Comparison of ENCODE assay signal across 8 mouse cellular contexts in genomic region chr14:24311110-24311509, GRCm38 (mm10). TPM values are rescaled to one million over a fixed set of nuclear protein-coding genes. Genes with fewer than 3 reads are reported as not detected.
DNase-seq lines count a peak whose midpoint lies in the region; ATAC-seq and TF ChIP-seq lines count a peak whose summit lies in the region.

No protein-coding gene starts in this region.

- no peak overlapping the region for H3K27ac ChIP-seq in kidney, embryonic 16.5 days (ENCODE audit: low read length)
- no peak overlapping the region for H3K27ac ChIP-seq in limb, embryonic 14.5 days (replicated peaks; ENCODE audit: low read depth, low read length)

- H3K9ac ChIP-seq in kidney, embryonic 16.5 days (replicated peaks; ENCODE audit: low read length), result no peak overlapping the region
- no peak overlapping the region for H3K9ac ChIP-seq in limb, embryonic 14.5 days (ENCODE audit: low read depth, low read length, severe bottlenecking)

- no peak for ATAC-seq in kidney, embryonic 16.5 days (ENCODE audit: low FRiP score, low TSS enrichment)
- ATAC-seq in limb, embryonic 14.5 days (ENCODE audit: low FRiP score, low read depth), result no peak
- no peak for ATAC-seq in megakaryocyte, adult 5-6 weeks (ENCODE audit: poor library complexity, severe bottlenecking)

- no peaks in the 10 kb centered on the region for H3K36me3 ChIP-seq in kidney, embryonic 16.5 days (ENCODE audit: insufficient read depth, low read length)
- H3K36me3 ChIP-seq in limb, embryonic 14.5 days (ENCODE audit: control insufficient read depth, insufficient read depth, low read length), result no peaks in the 10 kb centered on the region

- no peak overlapping the region for H3K4me3 ChIP-seq in kidney, embryonic 16.5 days (ENCODE audit: low read length)
- no peak overlapping the region for H3K4me3 ChIP-seq in limb, embryonic 14.5 days (replicated peaks; ENCODE audit: low read length)

- peak; percentile 74 for DNase-seq in kidney, adult 18-20 months
- DNase-seq in adrenal gland, adult 8-10 months, result peak; percentile 37
- DNase-seq in embryo, embryonic 10.5 days (ENCODE audit: low spot score), result peak; percentile 85
- DNase-seq in kidney, adult 8-10 months, result peak; percentile 24 to 76
- peak; percentile 30 for DNase-seq in limb, embryonic 14.5 days (ENCODE audit: low spot score)
- peak; percentile 71 to 74 for DNase-seq in right cerebral cortex, postnatal 10 days (ENCODE audit: low spot score in 2 of 2)

- 37% methylated on average over 3 of the region's 3 CpGs for WGBS in kidney, embryonic 16.5 days
- WGBS in limb, embryonic 14.5 days, result 32% methylated on average over 3 of the region's 3 CpGs

- TF ChIP-seq POLR2A in limb, embryonic 14.5 days (IDR thresholded peaks at IDR 0.05; ENCODE audit: borderline replicate concordance, extremely low read depth, insufficient read depth, insufficient read length), result no peak

- H3K4me2 ChIP-seq in kidney, embryonic 16.5 days (replicated peaks; ENCODE audit: low read depth, low read length), result no peak overlapping the region
- no peak overlapping the region for H3K4me2 ChIP-seq in limb, embryonic 14.5 days (replicated peaks; ENCODE audit: low read depth, low read length, severe bottlenecking)

- no peaks in the 10 kb centered on the region for H3K27me3 ChIP-seq in kidney, embryonic 16.5 days (ENCODE audit: insufficient read depth, low read length)
- H3K27me3 ChIP-seq in limb, embryonic 14.5 days (ENCODE audit: control insufficient read depth, insufficient read depth, low read length), result no peaks in the 10 kb centered on the region

- no peaks in the 10 kb centered on the region for H3K9me3 ChIP-seq in kidney, embryonic 16.5 days (ENCODE audit: low read length)
- H3K9me3 ChIP-seq in limb, embryonic 14.5 days (ENCODE audit: control insufficient read depth, low read length), result no peaks in the 10 kb centered on the region

- H3K4me1 ChIP-seq in kidney, embryonic 16.5 days (ENCODE audit: insufficient read depth, low read length), result no peaks in the 10 kb centered on the region
- H3K4me1 ChIP-seq in limb, embryonic 14.5 days (ENCODE audit: control insufficient read depth, insufficient read depth, low read length), result no peaks in the 10 kb centered on the region

RNA-seq across cellular contexts. Expression of gene E330034G19Rik, which starts 18.1 kb away (rescaled TPM):
- not detected in 2 replicates for polyA plus RNA-seq in kidney, embryonic 16.5 days (2015; fragmentation: Nextera tagmentation; extraction: Ambion mirVana)
- total RNA-seq in adrenal gland, adult 8-10 months (2022), result not detected
- not detected in 2 replicates for polyA plus RNA-seq in limb, embryonic 14.5 days (2012; rRNA removed)
- not detected in 2 replicates for polyA plus RNA-seq in limb, embryonic 14.5 days (2014; fragmentation: Nextera tagmentation; extraction: Ambion mirVana)
- total RNA-seq in megakaryocyte, adult 5-6 weeks (2015), result not detected in 2 replicates
- total RNA-seq in megakaryocyte, adult 5-6 weeks (2017), result not detected in 2 replicates

Comparison
In these comparisons a context has a peak if more than half of its experiments do, and no peak if none do; other contexts are left out.
1. DNase-seq: peak in every context shown above with its lines; median percentile 85 in embryo, embryonic 10.5 days; 74 in kidney, adult 18-20 months; 72 in right cerebral cortex, postnatal 10 days; 50 in kidney, adult 8-10 months; 37 in adrenal gland, adult 8-10 months; 30 in limb, embryonic 14.5 days.